Mouse (Mus musculus) cerebellum, adult 2 months (tissue): ENCODE data around the gene Klhl9.

ENCODE experiments used
- CTCF ChIP-seq: fragments of 200-500 bp; IDR thresholded peaks from 2 replicates; pipeline ENCODE4 v1.5.1; 2011; ENCODE audit warnings: low read depth, mild to moderate bottlenecking, control low read depth, low read length, moderate library complexity, borderline replicate concordance; ENCODE audit not compliant: insufficient read depth
- POLR2A ChIP-seq: fragments of 200-500 bp; IDR thresholded peaks from 2 replicates; pipeline ENCODE4 v1.6.1; 2011; ENCODE audit warnings: low read length, control low read depth, borderline replicate concordance; ENCODE audit not compliant: insufficient read depth

DNA sequence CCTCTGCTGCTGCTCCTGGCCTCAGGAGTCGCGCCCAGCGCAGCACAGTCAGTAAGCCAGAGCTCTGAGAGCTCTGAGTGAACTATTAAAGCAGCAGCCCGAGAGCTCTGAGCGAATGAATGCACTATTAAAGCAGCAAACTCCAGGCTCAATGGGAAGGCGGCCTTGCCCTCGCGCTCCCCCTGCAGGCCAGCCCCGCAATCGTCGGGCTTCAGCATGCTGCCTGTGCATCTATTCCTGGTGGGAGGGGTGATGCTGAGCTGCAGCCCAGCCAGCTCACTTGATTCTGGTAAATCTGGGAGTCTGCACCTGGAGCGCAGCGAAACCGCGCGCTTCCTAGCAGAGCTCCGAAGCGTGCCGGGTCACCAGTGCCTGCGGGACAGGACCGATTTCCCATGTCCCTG lies 35.4 kb upstream of the Klhl9 start:
- peak; percentile 20; the same call in 1 of the 2 replicates for TF ChIP-seq POLR2A
- TF ChIP-seq CTCF: peak; percentile 70
